Mouse (Mus musculus): Measurements from ENCODE around the gene Gipc2. TPM values are rescaled to one million over a fixed set of nuclear protein-coding genes. Genes with fewer than 3 reads are reported as not detected.

Gipc2 gene
- polyA plus RNA-seq (2012; rRNA removed; ENCODE audit: low replicate concordance), result 18.0 and 23.6 TPM in 2 replicates

GRCm38 (mm10) chr3:152166099-152166423, at the start of gene Gipc2:
TSS of gene Gipc2 (minus strand) at chr3:152166230.

GRCm38 (mm10) chr3:152209967-152210634, 44.1 kb upstream of the Gipc2 start, which contains the start of the genes Dnajb4 and Fubp1:
TSS of gene Dnajb4 (minus strand) at chr3:152210302.
TSS of gene Fubp1 (plus strand) at chr3:152210422.

Other genes starting within 250 kb of the Gipc2 start
- 4.3 and 11.0 TPM in 2 replicates for gene Dnajb4, start 44.1 kb upstream of the Gipc2 start, polyA plus RNA-seq (2012; rRNA removed; ENCODE audit: low replicate concordance)
- 58.2 and 75.3 TPM in 2 replicates for gene Fubp1, start 44.2 kb upstream of the Gipc2 start, polyA plus RNA-seq (2012; rRNA removed; ENCODE audit: low replicate concordance)
- 0.59 TPM in 1 of 2 replicates, not detected in the other for gene Nexn, start 100.1 kb upstream of the Gipc2 start, polyA plus RNA-seq (2012; rRNA removed; ENCODE audit: low replicate concordance)
- 3.0 and 4.6 TPM in 2 replicates for gene Miga1, start 174.2 kb upstream of the Gipc2 start, polyA plus RNA-seq (2012; rRNA removed; ENCODE audit: low replicate concordance)
- gene Usp33, start 180.2 kb upstream of the Gipc2 start, polyA plus RNA-seq (2012; rRNA removed; ENCODE audit: low replicate concordance), result 5.6 and 16.9 TPM in 2 replicates
- gene Zzz3, start 229.2 kb upstream of the Gipc2 start, polyA plus RNA-seq (2012; rRNA removed; ENCODE audit: low replicate concordance), result 15.2 and 27.8 TPM in 2 replicates